Mouse (Mus musculus): ENCODE results near the gene Sgsm3. TPM values are rescaled to one million over a fixed set of nuclear protein-coding genes. Genes with fewer than 3 reads are reported as not detected.

Gene Sgsm3
- polyA plus RNA-seq, 1 experiment from 2014 or later = 31.1 TPM

DNA sequence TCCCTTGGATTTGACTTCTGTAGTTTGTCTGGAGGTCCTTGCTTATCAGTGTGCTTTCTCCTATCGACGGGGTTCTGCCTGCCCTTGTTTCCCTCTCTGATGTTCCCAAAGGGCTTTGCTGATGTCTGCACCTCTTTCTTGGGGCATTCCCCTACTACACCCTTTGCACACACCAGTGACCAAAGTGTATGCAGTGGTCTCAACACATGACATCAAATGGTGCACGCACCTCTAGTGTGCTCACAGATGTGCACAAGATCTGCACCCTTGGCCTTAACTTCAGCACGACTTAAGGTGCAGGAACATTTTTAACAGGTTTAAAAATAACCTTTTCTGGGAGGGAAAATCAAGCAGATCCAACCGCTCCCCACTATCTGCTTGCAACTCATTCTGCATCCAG, 38.2 kb upstream of the Sgsm3 start:
- 87% methylated on average over 5 of the region's 5 CpGs for WGBS
- DNase-seq (ENCODE audit: low spot score) (no peak), ATAC-seq (replicated peaks; ENCODE audit: low FRiP score) (no peak)
- Histone ChIP-seq H3K9ac (ENCODE audit: low read length) (no peak overlapping the region), H3K4me3 (ENCODE audit: low read depth, low read length) (no peak overlapping the region), H3K4me1 (replicated peaks; ENCODE audit: control insufficient read depth, insufficient read depth, low read length) (no peaks in the 10 kb centered on the region), H3K36me3 (ENCODE audit: control insufficient read depth, insufficient read depth, low read length) (no peaks in the 10 kb centered on the region), H3K4me2 (ENCODE audit: low read depth, low read length, severe bottlenecking) (no peak overlapping the region), H3K27ac (ENCODE audit: low read depth, low read length) (no peak overlapping the region), H3K9me3 (ENCODE audit: control insufficient read depth, low read length) (no peaks in the 10 kb centered on the region), H3K27me3 (ENCODE audit: control insufficient read depth, insufficient read depth, low read length) (no peaks in the 10 kb centered on the region)

DNA sequence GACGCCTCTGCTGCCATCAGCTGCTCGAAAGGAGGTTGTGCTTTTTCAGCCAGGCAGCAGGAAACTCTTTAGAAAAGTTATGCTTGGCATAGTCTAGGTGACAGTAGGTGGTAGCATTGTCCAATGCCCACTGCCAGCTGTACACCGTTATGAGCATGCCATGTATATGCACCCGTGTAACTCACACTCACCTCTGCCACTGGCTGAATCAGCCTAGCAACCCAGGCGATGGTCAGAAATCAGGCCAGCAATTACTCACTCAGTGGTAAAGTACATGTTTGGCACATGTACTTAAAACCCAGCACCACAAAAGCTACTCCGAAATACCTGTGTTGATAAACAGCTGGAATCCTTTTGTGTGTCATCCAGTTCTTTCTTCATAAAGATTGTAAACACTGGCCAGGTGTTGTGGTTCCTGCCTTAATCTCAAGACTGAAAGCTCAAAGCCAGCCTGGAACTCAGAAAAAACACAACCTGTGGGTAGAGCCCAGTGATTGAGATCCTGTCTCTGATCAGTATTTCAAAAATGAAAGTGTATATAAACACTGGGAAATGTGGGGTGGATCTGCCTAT, 36.0 kb upstream of the Sgsm3 start:
- H3K36me3 ChIP-seq (ENCODE audit: control insufficient read depth, insufficient read depth, low read length) = no peaks in the 10 kb centered on the region
- no peaks in the 10 kb centered on the region for H3K4me1 ChIP-seq (replicated peaks; ENCODE audit: control insufficient read depth, insufficient read depth, low read length)
- H3K4me2 ChIP-seq (ENCODE audit: low read depth, low read length, severe bottlenecking) = no peak overlapping the region
- no peak overlapping the region for H3K9ac ChIP-seq (ENCODE audit: low read length)
- no peak for ATAC-seq (replicated peaks; ENCODE audit: low FRiP score)
- no peaks in the 10 kb centered on the region for H3K27me3 ChIP-seq (ENCODE audit: control insufficient read depth, insufficient read depth, low read length)
- WGBS = 84% methylated on average over 6 of the region's 6 CpGs
- no peak for DNase-seq (ENCODE audit: low spot score)
- no peak overlapping the region for H3K4me3 ChIP-seq (ENCODE audit: low read depth, low read length)
- no peak overlapping the region for H3K27ac ChIP-seq (ENCODE audit: low read depth, low read length)
- H3K9me3 ChIP-seq (ENCODE audit: control insufficient read depth, low read length) = no peaks in the 10 kb centered on the region

- H3K9me3 ChIP-seq (ENCODE audit: control insufficient read depth, low read length) = no peaks in the 10 kb centered on the region
- no peaks in the 10 kb centered on the region for H3K27me3 ChIP-seq (ENCODE audit: control insufficient read depth, insufficient read depth, low read length)
- peaks cover 6% of the 10 kb centered on the region; the same call in 1 of the 2 replicates for H3K4me1 ChIP-seq (replicated peaks; ENCODE audit: control insufficient read depth, insufficient read depth, low read length)
- no peak overlapping the region for H3K4me3 ChIP-seq (ENCODE audit: low read depth, low read length)
- DNase-seq (ENCODE audit: low spot score) (no peak), ATAC-seq (replicated peaks; ENCODE audit: low FRiP score) (no peak)
- no peak overlapping the region for H3K27ac ChIP-seq (ENCODE audit: low read depth, low read length)
- no peak overlapping the region for H3K9ac ChIP-seq (ENCODE audit: low read length)
- no peak overlapping the region for H3K4me2 ChIP-seq (ENCODE audit: low read depth, low read length, severe bottlenecking)
- 65% methylated on average over 3 of the region's 3 CpGs for WGBS
- no peaks in the 10 kb centered on the region for H3K36me3 ChIP-seq (ENCODE audit: control insufficient read depth, insufficient read depth, low read length)
Observed at GRCm38 (mm10) chr15:80945851-80946250, 31.7 kb upstream of the Sgsm3 start.

DNA sequence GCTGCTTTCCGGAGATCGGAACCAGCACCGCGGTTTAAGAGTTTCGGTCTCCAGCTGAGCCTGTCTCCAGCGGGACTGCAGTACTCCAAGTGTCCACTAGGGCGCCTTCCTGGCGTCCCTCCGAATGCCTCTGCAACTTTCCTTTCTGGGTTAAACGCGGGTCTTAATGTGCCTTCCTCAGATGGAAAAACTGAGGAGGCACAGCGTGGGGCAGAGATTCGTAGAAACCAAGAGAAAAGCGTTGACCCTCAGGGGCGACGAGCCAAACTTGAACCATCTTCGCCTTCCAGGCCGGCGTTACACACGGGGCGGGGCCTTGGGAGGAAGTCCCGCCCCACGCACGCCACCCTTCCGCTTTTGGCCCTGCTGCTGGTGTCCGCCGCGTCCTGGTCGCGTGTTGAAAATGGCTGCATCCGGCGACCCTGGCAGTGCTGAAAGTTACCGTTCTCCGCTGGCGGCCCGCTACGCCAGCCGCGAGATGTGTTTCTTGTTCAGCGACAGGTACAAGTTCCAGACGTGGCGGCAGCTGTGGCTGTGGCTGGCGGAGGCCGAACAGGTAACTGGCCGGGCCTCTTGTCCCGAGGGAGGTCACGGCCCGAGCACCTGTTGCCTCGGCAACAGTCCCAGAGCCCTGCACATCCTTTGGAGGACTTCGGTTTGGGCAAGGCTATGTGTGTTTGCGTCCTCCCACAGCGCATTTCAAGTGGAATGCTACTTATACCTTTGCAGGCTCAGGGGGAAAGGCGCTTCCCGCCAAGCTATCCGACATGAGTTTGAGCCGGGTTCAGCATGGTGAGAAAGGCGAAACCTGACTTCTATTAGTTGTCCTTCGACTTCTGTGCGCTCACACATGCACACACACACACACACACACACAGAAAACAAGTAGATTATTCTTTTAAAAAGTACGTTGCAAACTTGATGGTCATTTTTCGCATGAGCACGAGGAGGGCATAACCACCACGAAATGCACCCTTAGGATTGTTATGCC, 29.1 kb upstream of the Sgsm3 start, which contains the start of gene Adsl:
TSS of gene Adsl (plus strand) at position 346 of the 991 bp plus-strand sequence.
- ATAC-seq (replicated peaks; ENCODE audit: low FRiP score) = peak; percentile 93
- Histone ChIP-seq H3K9ac (ENCODE audit: low read length) (peak within 1 kb of the TSS; percentile 81), H3K4me3 (ENCODE audit: low read depth, low read length) (peak within 1 kb of the TSS; percentile 87), H3K27ac (ENCODE audit: low read depth, low read length) (peak within 1 kb of the TSS; percentile 28; the same call in 1 of the 2 replicates), H3K4me2 (ENCODE audit: low read depth, low read length, severe bottlenecking) (peak within 1 kb of the TSS; percentile 73), H3K36me3 (ENCODE audit: control insufficient read depth, insufficient read depth, low read length) (peaks cover 5% of the 10 kb centered on the region; the same call in 1 of the 2 replicates), H3K9me3 (ENCODE audit: control insufficient read depth, low read length) (no peaks in the 10 kb centered on the region), H3K27me3 (ENCODE audit: control insufficient read depth, insufficient read depth, low read length) (no peaks in the 10 kb centered on the region), H3K4me1 (replicated peaks; ENCODE audit: control insufficient read depth, insufficient read depth, low read length) (peaks cover 6% of the 10 kb centered on the region; the same call in 1 of the 2 replicates)
- WGBS = under 1% methylated on average over 63 of the region's 63 CpGs
- peak; percentile 95 for DNase-seq (ENCODE audit: low spot score)

DNA sequence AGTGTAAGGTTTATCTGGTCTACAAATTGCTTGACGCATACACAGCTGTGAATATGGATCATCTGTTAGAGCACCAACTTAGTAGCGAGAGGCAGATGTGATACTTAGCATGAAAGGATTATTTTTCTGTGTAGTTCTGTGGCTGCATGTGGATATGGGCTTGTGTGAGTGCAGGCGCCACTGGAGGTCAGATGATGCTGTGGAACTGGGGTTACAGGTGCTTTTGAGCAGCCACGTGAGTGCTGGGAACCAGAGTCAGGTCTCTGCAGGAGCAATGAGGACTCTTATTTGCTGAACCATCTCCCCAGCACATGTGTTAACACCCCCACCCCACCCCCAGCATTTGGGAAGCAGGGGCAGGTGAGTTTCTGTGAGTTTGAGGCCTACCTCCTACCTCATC, 28.1 kb upstream of the Sgsm3 start:
- H3K36me3 ChIP-seq (ENCODE audit: control insufficient read depth, insufficient read depth, low read length) = peaks cover 14% of the 10 kb centered on the region
- ATAC-seq (replicated peaks; ENCODE audit: low FRiP score) (no peak), DNase-seq (ENCODE audit: low spot score) (no peak)
- peak overlapping the region; percentile 73 for H3K4me2 ChIP-seq (ENCODE audit: low read depth, low read length, severe bottlenecking)
- H3K9me3 ChIP-seq (ENCODE audit: control insufficient read depth, low read length) = no peaks in the 10 kb centered on the region
- no peaks in the 10 kb centered on the region for H3K27me3 ChIP-seq (ENCODE audit: control insufficient read depth, insufficient read depth, low read length)
- 59% methylated on average over 4 of the region's 4 CpGs for WGBS
- H3K4me1 ChIP-seq (replicated peaks; ENCODE audit: control insufficient read depth, insufficient read depth, low read length) = peaks cover 6% of the 10 kb centered on the region; the same call in 1 of the 2 replicates
- peak overlapping the region; percentile 87 for H3K4me3 ChIP-seq (ENCODE audit: low read depth, low read length)
- H3K9ac ChIP-seq (ENCODE audit: low read length) = peak overlapping the region; percentile 81
- H3K27ac ChIP-seq (ENCODE audit: low read depth, low read length) = no peak overlapping the region

- ATAC-seq (replicated peaks; ENCODE audit: low FRiP score) = no peak
- Histone ChIP-seq H3K4me3 (ENCODE audit: low read depth, low read length) (no peak overlapping the region), H3K9me3 (ENCODE audit: control insufficient read depth, low read length) (no peaks in the 10 kb centered on the region), H3K27ac (ENCODE audit: low read depth, low read length) (no peak overlapping the region), H3K4me2 (ENCODE audit: low read depth, low read length, severe bottlenecking) (peak overlapping the region; percentile 73; the same call in 1 of the 2 replicates), H3K4me1 (replicated peaks; ENCODE audit: control insufficient read depth, insufficient read depth, low read length) (peaks cover 6% of the 10 kb centered on the region; the same call in 1 of the 2 replicates), H3K27me3 (ENCODE audit: control insufficient read depth, insufficient read depth, low read length) (no peaks in the 10 kb centered on the region), H3K9ac (ENCODE audit: low read length) (no peak overlapping the region), H3K36me3 (ENCODE audit: control insufficient read depth, insufficient read depth, low read length) (peaks cover 14% of the 10 kb centered on the region)
- WGBS = 89% methylated on average over 7 of the region's 7 CpGs
- no peak for DNase-seq (ENCODE audit: low spot score)
Observed at GRCm38 (mm10) chr15:80950055-80950454, 27.5 kb upstream of the Sgsm3 start.

GRCm38 (mm10) chr15:80953971-80954370, 23.6 kb upstream of the Sgsm3 start:
- H3K9me3 ChIP-seq (ENCODE audit: control insufficient read depth, low read length) = no peaks in the 10 kb centered on the region
- H3K27me3 ChIP-seq (ENCODE audit: control insufficient read depth, insufficient read depth, low read length) = no peaks in the 10 kb centered on the region
- 94% methylated on average over 9 of the region's 9 CpGs for WGBS
- no peak overlapping the region for H3K4me3 ChIP-seq (ENCODE audit: low read depth, low read length)
- peaks cover 14% of the 10 kb centered on the region for H3K36me3 ChIP-seq (ENCODE audit: control insufficient read depth, insufficient read depth, low read length)
- DNase-seq (ENCODE audit: low spot score) (no peak), ATAC-seq (replicated peaks; ENCODE audit: low FRiP score) (no peak)
- peaks cover 6% of the 10 kb centered on the region; the same call in 1 of the 2 replicates for H3K4me1 ChIP-seq (replicated peaks; ENCODE audit: control insufficient read depth, insufficient read depth, low read length)
- H3K27ac ChIP-seq (ENCODE audit: low read depth, low read length) = no peak overlapping the region
- no peak overlapping the region for H3K4me2 ChIP-seq (ENCODE audit: low read depth, low read length, severe bottlenecking)
- no peak overlapping the region for H3K9ac ChIP-seq (ENCODE audit: low read length)

- Histone ChIP-seq H3K9me3 (ENCODE audit: control insufficient read depth, low read length) (no peaks in the 10 kb centered on the region), H3K4me1 (replicated peaks; ENCODE audit: control insufficient read depth, insufficient read depth, low read length) (0 out of 2 replicates have a peak, but pooled peaks cover 2% of the 10 kb centered on the region), H3K36me3 (ENCODE audit: control insufficient read depth, insufficient read depth, low read length) (peaks cover 14% of the 10 kb centered on the region), H3K4me3 (ENCODE audit: low read depth, low read length) (no peak overlapping the region), H3K27me3 (ENCODE audit: control insufficient read depth, insufficient read depth, low read length) (no peaks in the 10 kb centered on the region), H3K27ac (ENCODE audit: low read depth, low read length) (no peak overlapping the region), H3K4me2 (ENCODE audit: low read depth, low read length, severe bottlenecking) (no peak overlapping the region), H3K9ac (ENCODE audit: low read length) (no peak overlapping the region)
- 64% methylated on average over 3 of the region's 3 CpGs for WGBS
- ATAC-seq (replicated peaks; ENCODE audit: low FRiP score) (no peak), DNase-seq (ENCODE audit: low spot score) (no peak)
Observed at GRCm38 (mm10) chr15:80954861-80955260, 22.7 kb upstream of the Sgsm3 start.
